Mouse (Mus musculus) midbrain, embryonic 12.5 days (tissue): ENCODE results near the gene Capn3. TPM values are rescaled to one million over a fixed set of nuclear protein-coding genes. Genes with fewer than 3 reads are reported as not detected.

Experiments used
- ATAC-seq: fragments of 200-750 bp; cut with Nextera tagmentation; 2 replicates; pipeline ENCODE4 v1.8.0; 2017; ENCODE audit warnings: low read depth, moderate TSS enrichment, moderate library complexity; ENCODE audit not compliant: low FRiP score
- H3K27ac ChIP-seq: fragments of 300-500 bp; sonication (generic); replicated peaks from 2 replicates; pipeline ENCODE4 v1.5.1; 2016; ENCODE audit warnings: mild to moderate bottlenecking
- H3K27me3 ChIP-seq: fragments of 300-500 bp; sonication (generic); 2 replicates; pipeline ENCODE4 v1.6.1; 2016; ENCODE audit warnings: mild to moderate bottlenecking
- H3K36me3 ChIP-seq: fragments of 300-500 bp; sonication (generic); 2 replicates; pipeline ENCODE4 v1.6.1; 2016
- H3K4me1 ChIP-seq: fragments of 300-500 bp; sonication (generic); 2 replicates; pipeline ENCODE4 v1.6.1; 2016
- H3K4me2 ChIP-seq: fragments of 300-500 bp; sonication (generic); replicated peaks from 2 replicates; pipeline ENCODE4 v1.6.1; 2016; ENCODE audit warnings: mild to moderate bottlenecking, moderate library complexity
- H3K4me3 ChIP-seq: fragments of 300-500 bp; sonication (generic); 2 replicates; pipeline ENCODE4 v1.5.1; 2016; ENCODE audit warnings: mild to moderate bottlenecking
- H3K9ac ChIP-seq: fragments of 300-500 bp; sonication (generic); replicated peaks from 2 replicates; pipeline ENCODE4 v1.6.1; 2016; ENCODE audit warnings: mild to moderate bottlenecking, moderate library complexity
- H3K9me3 ChIP-seq: fragments of 300-500 bp; sonication (generic); 2 replicates; pipeline ENCODE4 v1.6.1; 2016; ENCODE audit warnings: mild to moderate bottlenecking
- WGBS: fragments of 180-500 bp; shearing (Covaris S2); methylation state at CpG from one replicate; pipeline ENCODE4 v1.1.7; 2016; 5-methylcytosine and 5-hydroxymethylcytosine counted together
- polyA plus RNA-seq: library from polyadenylated mRNA; unstranded; fragments of >200 nt; fragmentation: Nextera tagmentation; extraction: Ambion mirVana; gene quantifications from 2 replicates; pipeline ENCODE4 v1.2.1, GENCODE M21; 2016

The Capn3 gene
- polyA plus RNA-seq, 1 experiment from 2014 or later = 2.5 TPM

GRCm38 (mm10) chr2:120482506-120483389 lies 26.9 kb downstream of the Capn3 start:
- 85% methylated on average over 8 of the region's 8 CpGs for WGBS
- Histone ChIP-seq H3K36me3 (no peaks in the 10 kb centered on the region), H3K9me3 (no peaks in the 10 kb centered on the region), H3K4me1 (no peaks in the 10 kb centered on the region), H3K4me3 (no peak overlapping the region), H3K27me3 (no peaks in the 10 kb centered on the region), H3K9ac (no peak overlapping the region), H3K4me2 (no peak overlapping the region), H3K27ac (no peak overlapping the region)
- ATAC-seq = no peak

- no peaks in the 10 kb centered on the region for H3K27me3 ChIP-seq
- WGBS = 84% methylated on average over 3 of the region's 3 CpGs
- no peak overlapping the region for H3K4me2 ChIP-seq
- no peak for ATAC-seq
- H3K27ac ChIP-seq = no peak overlapping the region
- H3K36me3 ChIP-seq = no peaks in the 10 kb centered on the region
- no peaks in the 10 kb centered on the region for H3K4me1 ChIP-seq
- H3K9me3 ChIP-seq = no peaks in the 10 kb centered on the region
- H3K4me3 ChIP-seq = no peak overlapping the region
- no peak overlapping the region for H3K9ac ChIP-seq
These were observed 28.4 kb downstream of the Capn3 start for GRCm38 (mm10) chr2:120484241-120484640.

- Histone ChIP-seq H3K4me3 (no peak overlapping the region), H3K36me3 (no peaks in the 10 kb centered on the region), H3K4me1 (no peaks in the 10 kb centered on the region), H3K27me3 (no peaks in the 10 kb centered on the region), H3K9ac (no peak overlapping the region), H3K27ac (no peak overlapping the region), H3K4me2 (no peak overlapping the region), H3K9me3 (no peaks in the 10 kb centered on the region)
- 74% methylated on average over 4 of the region's 4 CpGs for WGBS
- ATAC-seq = no peak
These were observed 37.4 kb downstream of the Capn3 start for GRCm38 (mm10) chr2:120493254-120493653.

GRCm38 (mm10) chr2:120496511-120496910 lies 40.7 kb downstream of the Capn3 start:
- 84% methylated on average over 3 of the region's 3 CpGs for WGBS
- ATAC-seq = no peak
- Histone ChIP-seq H3K36me3 (no peaks in the 10 kb centered on the region), H3K27me3 (no peaks in the 10 kb centered on the region), H3K4me3 (no peak overlapping the region), H3K9ac (no peak overlapping the region), H3K4me2 (no peak overlapping the region), H3K27ac (no peak overlapping the region), H3K9me3 (no peaks in the 10 kb centered on the region), H3K4me1 (peaks cover 4% of the 10 kb centered on the region; the same call in 1 of the 2 replicates)

GRCm38 (mm10) chr2:120499971-120500471 lies 44.2 kb downstream of the Capn3 start:
- H3K4me1 ChIP-seq = peaks cover 7% of the 10 kb centered on the region; the same call in 1 of the 2 replicates
- peaks cover 7% of the 10 kb centered on the region; the same call in 1 of the 2 replicates for H3K36me3 ChIP-seq
- H3K4me3 ChIP-seq = no peak overlapping the region
- H3K4me2 ChIP-seq = no peak overlapping the region
- no peak for ATAC-seq
- H3K9ac ChIP-seq = no peak overlapping the region
- H3K27ac ChIP-seq = no peak overlapping the region
- H3K27me3 ChIP-seq = no peaks in the 10 kb centered on the region
- 83% methylated on average over 6 of the region's 6 CpGs for WGBS
- no peaks in the 10 kb centered on the region for H3K9me3 ChIP-seq

- 41% methylated on average over 17 of the region's 17 CpGs for WGBS
- no peak overlapping the region for H3K9ac ChIP-seq
- no peak overlapping the region for H3K27ac ChIP-seq
These were observed 45.5 kb downstream of the Capn3 start for GRCm38 (mm10) chr2:120501136-120501918.

GRCm38 (mm10) chr2:120501931-120502604 lies 46.2 kb downstream of the Capn3 start:
- H3K27ac ChIP-seq = no peak overlapping the region
- ATAC-seq = no peak
- no peak overlapping the region for H3K9ac ChIP-seq
- no peak overlapping the region for H3K4me3 ChIP-seq
- peaks cover 19% of the 10 kb centered on the region for H3K36me3 ChIP-seq
- no peaks in the 10 kb centered on the region for H3K9me3 ChIP-seq
- peaks cover 7% of the 10 kb centered on the region; the same call in 1 of the 2 replicates for H3K4me1 ChIP-seq
- WGBS = 73% methylated on average over 13 of the region's 13 CpGs
- H3K4me2 ChIP-seq = no peak overlapping the region
- no peaks in the 10 kb centered on the region for H3K27me3 ChIP-seq

More at GRCm38 (mm10) chr2:120501136-120501918, 45.5 kb downstream of the Capn3 start:
- Histone ChIP-seq H3K9me3 (no peaks in the 10 kb centered on the region), H3K4me1 (peaks cover 7% of the 10 kb centered on the region; the same call in 1 of the 2 replicates), H3K4me2 (no peak overlapping the region), H3K4me3 (no peak overlapping the region), H3K27me3 (no peaks in the 10 kb centered on the region), H3K36me3 (peaks cover 16% of the 10 kb centered on the region)
- no peak for ATAC-seq

GRCm38 (mm10) chr2:120502605-120502990 lies 46.8 kb downstream of the Capn3 start:
- Histone ChIP-seq H3K27me3 (no peaks in the 10 kb centered on the region), H3K36me3 (peaks cover 19% of the 10 kb centered on the region), H3K27ac (no peak overlapping the region), H3K4me3 (no peak overlapping the region), H3K9me3 (no peaks in the 10 kb centered on the region), H3K4me2 (no peak overlapping the region), H3K4me1 (peaks cover 7% of the 10 kb centered on the region; the same call in 1 of the 2 replicates), H3K9ac (no peak overlapping the region)
- WGBS = 88% methylated on average over 3 of the region's 3 CpGs
- no peak for ATAC-seq

- 95% methylated on average over 6 of the region's 6 CpGs for WGBS
- Histone ChIP-seq H3K4me2 (no peak overlapping the region), H3K9me3 (no peaks in the 10 kb centered on the region), H3K9ac (no peak overlapping the region), H3K27ac (no peak overlapping the region), H3K4me1 (peaks cover 7% of the 10 kb centered on the region; the same call in 1 of the 2 replicates), H3K4me3 (no peak overlapping the region), H3K36me3 (peaks cover 22% of the 10 kb centered on the region), H3K27me3 (no peaks in the 10 kb centered on the region)
- no peak for ATAC-seq
These were observed 47.3 kb downstream of the Capn3 start for GRCm38 (mm10) chr2:120503094-120503493.

GRCm38 (mm10) chr2:120503992-120504391 lies 48.2 kb downstream of the Capn3 start:
- Histone ChIP-seq H3K27me3 (no peaks in the 10 kb centered on the region), H3K4me2 (no peak overlapping the region), H3K36me3 (peaks cover 30% of the 10 kb centered on the region), H3K27ac (no peak overlapping the region), H3K9ac (no peak overlapping the region), H3K9me3 (no peaks in the 10 kb centered on the region), H3K4me3 (no peak overlapping the region), H3K4me1 (peaks cover 7% of the 10 kb centered on the region; the same call in 1 of the 2 replicates)
- 90% methylated on average over 5 of the region's 5 CpGs for WGBS
- no peak for ATAC-seq

- no peak for ATAC-seq
- H3K4me2 ChIP-seq = no peak overlapping the region
- H3K27ac ChIP-seq = no peak overlapping the region
- 85% methylated on average over 4 of the region's 4 CpGs for WGBS
- peaks cover 78% of the 10 kb centered on the region for H3K36me3 ChIP-seq
- no peaks in the 10 kb centered on the region for H3K27me3 ChIP-seq
- no peaks in the 10 kb centered on the region for H3K9me3 ChIP-seq
- H3K4me3 ChIP-seq = no peak overlapping the region
- H3K9ac ChIP-seq = no peak overlapping the region
- no peaks in the 10 kb centered on the region for H3K4me1 ChIP-seq
These were observed 58.4 kb downstream of the Capn3 start for GRCm38 (mm10) chr2:120514181-120514580.
